Mouse (Mus musculus): ENCODE results near the gene Thap2. TPM values are rescaled to one million over a fixed set of nuclear protein-coding genes. Genes with fewer than 3 reads are reported as not detected.

The Thap2 gene
- polyA plus RNA-seq, 1 experiment from 2014 or later = 20.0 TPM

DNA sequence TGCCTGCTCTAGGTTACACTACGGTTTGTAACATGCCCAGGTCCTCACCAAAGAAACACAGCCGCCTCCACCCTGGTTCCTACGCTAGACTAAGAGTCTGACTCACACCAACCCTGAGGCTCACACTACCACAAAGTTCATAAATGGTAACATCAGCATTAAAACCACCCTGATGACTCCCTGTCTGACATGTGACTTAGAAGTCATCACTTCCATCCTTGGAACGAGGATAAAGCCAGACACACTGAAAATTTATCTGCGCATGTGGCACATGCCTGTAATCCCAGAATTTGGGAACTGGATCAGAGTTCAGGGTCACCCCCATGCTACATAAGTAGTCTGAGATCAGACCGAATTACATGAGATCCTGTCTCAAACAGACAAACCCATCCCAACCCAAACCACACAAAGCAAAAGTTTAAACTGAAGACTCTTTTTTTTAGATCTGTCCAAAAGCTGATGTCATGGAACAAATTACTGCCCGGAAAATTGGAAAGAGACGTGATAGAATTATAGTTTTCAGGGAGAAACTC, 51.8 kb downstream of the Thap2 start:
- ATAC-seq (replicated peaks; ENCODE audit: insufficient number of reproducible peaks, low FRiP score, low TSS enrichment, low read depth) (no peak), DNase-seq (ENCODE audit: low spot score) (no peak)
- Histone ChIP-seq H3K27ac (replicated peaks; ENCODE audit: low read depth, low read length) (no peak overlapping the region), H3K4me3 (ENCODE audit: low read depth, low read length) (no peak overlapping the region), H3K4me2 (ENCODE audit: low read depth, low read length) (no peak overlapping the region), H3K4me1 (ENCODE audit: control insufficient read depth, insufficient read depth, low read length) (no peaks in the 10 kb centered on the region), H3K9ac (replicated peaks; ENCODE audit: low read length) (no peak overlapping the region), H3K27me3 (ENCODE audit: control insufficient read depth, insufficient read depth, low read length) (no peaks in the 10 kb centered on the region), H3K36me3 (replicated peaks; ENCODE audit: control insufficient read depth, insufficient read depth, low read depth, low read length) (no peaks in the 10 kb centered on the region), H3K9me3 (replicated peaks; ENCODE audit: control insufficient read depth, low read length) (no peaks in the 10 kb centered on the region)
- WGBS = 80% methylated on average over 8 of the region's 8 CpGs

DNA sequence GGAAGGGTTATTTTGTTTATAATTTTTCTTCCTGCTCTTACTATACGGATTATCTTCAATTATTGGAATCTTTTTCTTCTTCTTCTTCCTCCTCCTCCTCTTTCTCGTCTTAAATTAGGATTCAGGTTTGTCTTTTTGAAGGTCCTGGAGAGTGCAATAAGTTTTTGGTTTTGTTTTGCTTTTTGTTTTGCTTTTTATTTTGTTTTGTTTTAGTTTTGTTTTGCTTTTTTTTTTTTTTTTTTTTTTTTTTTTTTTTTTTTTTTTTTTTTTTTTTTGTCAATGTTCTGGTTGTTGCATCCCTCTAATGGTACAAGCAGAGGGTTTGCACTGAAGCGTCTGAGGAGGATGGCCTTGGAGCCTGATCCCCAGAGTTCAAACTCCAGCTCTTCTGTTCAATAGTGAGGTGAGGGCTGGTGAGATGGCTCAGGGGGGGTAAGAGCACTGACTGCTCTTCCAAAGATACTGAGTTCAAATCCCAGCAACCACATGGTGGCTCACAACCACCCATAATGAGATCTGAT, 55.2 kb downstream of the Thap2 start:
- Histone ChIP-seq H3K27me3 (ENCODE audit: control insufficient read depth, insufficient read depth, low read length) (no peaks in the 10 kb centered on the region), H3K4me1 (ENCODE audit: control insufficient read depth, insufficient read depth, low read length) (no peaks in the 10 kb centered on the region), H3K36me3 (replicated peaks; ENCODE audit: control insufficient read depth, insufficient read depth, low read depth, low read length) (no peaks in the 10 kb centered on the region), H3K4me2 (ENCODE audit: low read depth, low read length) (no peak overlapping the region), H3K27ac (replicated peaks; ENCODE audit: low read depth, low read length) (no peak overlapping the region), H3K9ac (replicated peaks; ENCODE audit: low read length) (no peak overlapping the region), H3K9me3 (replicated peaks; ENCODE audit: control insufficient read depth, low read length) (no peaks in the 10 kb centered on the region), H3K4me3 (ENCODE audit: low read depth, low read length) (no peak overlapping the region)
- 79% methylated on average over 3 of the region's 3 CpGs for WGBS
- ATAC-seq (replicated peaks; ENCODE audit: insufficient number of reproducible peaks, low FRiP score, low TSS enrichment, low read depth) (no peak), DNase-seq (ENCODE audit: low spot score) (no peak)

DNA sequence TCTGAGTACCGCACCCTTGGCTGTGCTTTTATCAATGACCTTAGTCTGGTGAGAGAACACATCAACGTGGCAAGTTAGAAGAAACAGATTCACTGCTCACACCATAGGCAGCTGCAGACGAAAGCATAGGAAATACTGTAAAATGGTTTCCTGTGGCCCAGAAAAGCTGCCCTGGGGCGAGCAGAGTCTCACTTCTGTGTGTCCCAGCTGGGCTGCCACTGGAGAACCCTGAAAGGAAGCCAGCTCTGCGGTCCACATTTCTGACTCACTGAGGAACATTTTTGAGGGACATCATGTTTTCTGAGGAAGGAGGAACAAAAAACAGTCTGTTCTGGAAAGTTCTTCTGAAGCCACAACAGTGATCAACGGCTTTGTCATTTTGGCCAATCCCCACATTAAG, 55.7 kb downstream of the Thap2 start:
- DNase-seq (ENCODE audit: low spot score) (no peak), ATAC-seq (replicated peaks; ENCODE audit: insufficient number of reproducible peaks, low FRiP score, low TSS enrichment, low read depth) (no peak)
- H3K27me3 ChIP-seq (ENCODE audit: control insufficient read depth, insufficient read depth, low read length) = no peaks in the 10 kb centered on the region
- no peaks in the 10 kb centered on the region for H3K36me3 ChIP-seq (replicated peaks; ENCODE audit: control insufficient read depth, insufficient read depth, low read depth, low read length)
- H3K4me1 ChIP-seq (ENCODE audit: control insufficient read depth, insufficient read depth, low read length) = no peaks in the 10 kb centered on the region
- H3K4me2 ChIP-seq (ENCODE audit: low read depth, low read length) = no peak overlapping the region
- no peak overlapping the region for H3K27ac ChIP-seq (replicated peaks; ENCODE audit: low read depth, low read length)
- 69% methylated on average over 6 of the region's 6 CpGs for whole genome bisulfite sequencing
- H3K9ac ChIP-seq (replicated peaks; ENCODE audit: low read length) = no peak overlapping the region
- no peak overlapping the region for H3K4me3 ChIP-seq (ENCODE audit: low read depth, low read length)
- no peaks in the 10 kb centered on the region for H3K9me3 ChIP-seq (replicated peaks; ENCODE audit: control insufficient read depth, low read length)

DNA sequence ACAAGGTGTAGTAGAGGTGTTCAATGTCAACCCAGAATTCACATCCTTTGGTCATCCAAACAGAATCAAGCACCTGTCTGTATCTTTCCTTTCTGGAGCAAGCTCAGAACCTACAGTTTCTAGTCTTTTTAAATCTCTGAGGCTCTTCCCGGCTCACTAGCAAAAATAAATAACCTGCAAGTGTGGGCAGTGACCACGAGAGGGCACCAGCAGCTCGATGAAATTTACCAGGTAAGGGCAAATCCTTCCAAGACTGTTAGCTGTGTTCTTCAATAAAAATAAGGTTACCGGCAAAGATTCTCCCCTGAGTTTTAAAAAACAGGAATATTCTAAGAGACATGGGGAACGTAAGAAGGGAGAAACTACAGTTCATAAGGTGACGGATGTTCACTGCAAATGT, 60.9 kb downstream of the Thap2 start:
- Histone ChIP-seq H3K4me1 (ENCODE audit: control insufficient read depth, insufficient read depth, low read length) (no peaks in the 10 kb centered on the region), H3K4me2 (ENCODE audit: low read depth, low read length) (no peak overlapping the region), H3K36me3 (replicated peaks; ENCODE audit: control insufficient read depth, insufficient read depth, low read depth, low read length) (no peaks in the 10 kb centered on the region), H3K27ac (replicated peaks; ENCODE audit: low read depth, low read length) (no peak overlapping the region), H3K9me3 (replicated peaks; ENCODE audit: control insufficient read depth, low read length) (no peaks in the 10 kb centered on the region), H3K27me3 (ENCODE audit: control insufficient read depth, insufficient read depth, low read length) (no peaks in the 10 kb centered on the region), H3K9ac (replicated peaks; ENCODE audit: low read length) (no peak overlapping the region), H3K4me3 (ENCODE audit: low read depth, low read length) (no peak overlapping the region)
- 12% methylated on average over 6 of the region's 6 CpGs for WGBS
- DNase-seq (ENCODE audit: low spot score) (peak; percentile 80), ATAC-seq (replicated peaks; ENCODE audit: insufficient number of reproducible peaks, low FRiP score, low TSS enrichment, low read depth) (no peak)

DNA sequence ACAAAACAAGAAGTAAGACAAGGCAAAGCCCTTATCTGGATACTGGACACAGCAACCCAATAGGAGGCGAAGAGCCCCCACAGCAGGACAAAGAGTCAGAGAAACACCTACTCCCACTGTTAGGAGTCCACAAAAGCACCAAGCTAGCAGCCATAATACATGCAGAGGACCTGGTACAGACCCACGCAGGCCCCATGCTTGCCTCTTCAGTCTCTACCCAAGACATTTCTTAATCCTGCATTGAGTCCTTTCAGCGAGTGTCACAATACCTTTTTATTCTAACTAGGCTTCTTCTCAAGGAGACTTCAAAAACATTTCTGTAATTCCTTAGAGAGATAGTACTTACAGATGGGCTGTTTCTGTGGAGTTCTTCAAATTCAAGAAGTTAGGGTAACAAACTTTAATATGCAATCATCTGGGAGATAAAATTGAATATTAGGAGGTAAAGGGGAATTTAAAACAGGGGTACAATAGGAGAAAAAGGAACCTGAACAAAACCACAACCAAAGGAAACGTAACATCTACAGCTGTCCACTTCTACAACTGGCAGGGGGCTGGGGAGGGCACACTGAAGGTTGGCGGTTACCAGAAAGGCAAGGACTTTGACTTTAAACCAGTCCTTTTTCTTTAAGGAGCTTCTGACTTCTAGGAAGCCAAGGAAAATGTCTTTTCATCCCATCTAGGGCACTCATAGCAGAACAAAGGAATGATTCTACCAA, 62.8 kb downstream of the Thap2 start:
- DNase-seq (ENCODE audit: low spot score) (no peak), ATAC-seq (replicated peaks; ENCODE audit: insufficient number of reproducible peaks, low FRiP score, low TSS enrichment, low read depth) (no peak)
- 75% methylated on average over 5 of the region's 5 CpGs for WGBS
- Histone ChIP-seq H3K27me3 (ENCODE audit: control insufficient read depth, insufficient read depth, low read length) (no peaks in the 10 kb centered on the region), H3K4me3 (ENCODE audit: low read depth, low read length) (no peak overlapping the region), H3K9ac (replicated peaks; ENCODE audit: low read length) (no peak overlapping the region), H3K27ac (replicated peaks; ENCODE audit: low read depth, low read length) (no peak overlapping the region), H3K4me1 (ENCODE audit: control insufficient read depth, insufficient read depth, low read length) (no peaks in the 10 kb centered on the region), H3K4me2 (ENCODE audit: low read depth, low read length) (no peak overlapping the region), H3K9me3 (replicated peaks; ENCODE audit: control insufficient read depth, low read length) (no peaks in the 10 kb centered on the region), H3K36me3 (replicated peaks; ENCODE audit: control insufficient read depth, insufficient read depth, low read depth, low read length) (no peaks in the 10 kb centered on the region)

Other genes starting within 250 kb of the Thap2 start
- 0.63 and 0.89 TPM in 2 replicates for gene Tph2, start 199.4 kb downstream of the Thap2 start, polyA plus RNA-seq (2014; fragmentation: Nextera tagmentation; extraction: Ambion mirVana)
- gene Tbc1d15, start 133.0 kb downstream of the Thap2 start, polyA plus RNA-seq (2014; fragmentation: Nextera tagmentation; extraction: Ambion mirVana) = 65.7 and 69.5 TPM in 2 replicates
- 6.7 and 15.0 TPM in 2 replicates for gene Rab21, start 68.8 kb downstream of the Thap2 start, polyA plus RNA-seq (2014; fragmentation: Nextera tagmentation; extraction: Ambion mirVana)
- gene Tmem19, start 21.9 kb downstream of the Thap2 start, polyA plus RNA-seq (2014; fragmentation: Nextera tagmentation; extraction: Ambion mirVana) = 25.3 and 36.4 TPM in 2 replicates
- 18.3 and 23.1 TPM in 2 replicates for gene Zfc3h1, start 516 bp upstream of the Thap2 start, polyA plus RNA-seq (2014; fragmentation: Nextera tagmentation; extraction: Ambion mirVana)
- gene A930009A15Rik, start 185.5 kb upstream of the Thap2 start, polyA plus RNA-seq (2014; fragmentation: Nextera tagmentation; extraction: Ambion mirVana) = 0.21 TPM in 2 replicates
- 10.2 and 11.5 TPM in 2 replicates for gene Lgr5, start 203.3 kb upstream of the Thap2 start, polyA plus RNA-seq (2014; fragmentation: Nextera tagmentation; extraction: Ambion mirVana)

All from embryonic facial prominence, embryonic 11.5 days (tissue).